Mouse (Mus musculus): ENCODE data around the gene Synpr. TPM values are rescaled to one million over a fixed set of nuclear protein-coding genes. Genes with fewer than 3 reads are reported as not detected.

Gene Synpr
- polyA plus RNA-seq, 1 experiment from 2014 or later, result 2.0 TPM

DNA sequence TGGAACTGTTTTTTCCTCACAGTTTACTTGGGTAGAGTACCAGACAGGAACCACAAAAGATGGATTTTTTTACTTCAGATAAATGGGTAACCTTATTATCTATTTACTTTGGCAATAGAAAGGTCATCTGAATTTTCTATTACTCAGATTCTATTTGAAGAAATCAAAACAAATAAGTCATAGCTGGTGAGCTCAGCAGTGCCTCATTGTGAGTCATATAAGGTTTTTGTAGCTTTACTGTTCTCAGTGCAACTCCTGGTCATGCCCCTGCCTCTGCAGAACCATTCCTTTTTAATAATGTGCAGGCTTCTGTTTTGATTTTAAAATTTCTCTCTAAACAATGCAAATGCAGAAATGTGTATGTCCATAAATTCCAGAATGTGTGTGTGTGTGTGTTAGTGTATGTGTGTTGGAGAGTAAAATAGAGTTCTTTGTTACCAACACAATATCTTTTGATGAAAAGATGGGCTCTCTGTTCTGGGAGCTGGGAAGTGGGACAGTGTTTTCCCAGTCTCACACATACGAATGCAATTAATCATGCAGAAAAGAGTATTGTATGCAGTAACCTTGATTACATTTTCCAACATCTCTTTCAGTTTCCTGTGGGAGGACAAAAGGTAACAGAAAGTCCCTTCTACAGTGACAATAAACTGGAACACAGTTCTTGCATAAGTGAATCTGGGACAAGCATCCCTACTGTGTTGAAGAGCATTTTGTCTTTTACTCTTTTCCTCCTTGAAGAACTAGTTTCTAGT lies 269.2 kb downstream of the Synpr start:
- whole genome bisulfite sequencing, result 44% methylated on average over 1 of the region's 1 CpGs
- Histone ChIP-seq H3K9ac (no peak overlapping the region), H3K27me3 (no peaks in the 10 kb centered on the region), H3K4me3 (replicated peaks) (no peak overlapping the region), H3K9me3 (replicated peaks) (no peaks in the 10 kb centered on the region), H3K27ac (replicated peaks) (no peak overlapping the region), H3K36me3 (no peaks in the 10 kb centered on the region), H3K4me2 (replicated peaks) (no peak overlapping the region), H3K4me1 (no peaks in the 10 kb centered on the region)
- ATAC-seq (ENCODE audit: insufficient number of reproducible peaks, low FRiP score, low TSS enrichment, low read depth), result no peak

DNA sequence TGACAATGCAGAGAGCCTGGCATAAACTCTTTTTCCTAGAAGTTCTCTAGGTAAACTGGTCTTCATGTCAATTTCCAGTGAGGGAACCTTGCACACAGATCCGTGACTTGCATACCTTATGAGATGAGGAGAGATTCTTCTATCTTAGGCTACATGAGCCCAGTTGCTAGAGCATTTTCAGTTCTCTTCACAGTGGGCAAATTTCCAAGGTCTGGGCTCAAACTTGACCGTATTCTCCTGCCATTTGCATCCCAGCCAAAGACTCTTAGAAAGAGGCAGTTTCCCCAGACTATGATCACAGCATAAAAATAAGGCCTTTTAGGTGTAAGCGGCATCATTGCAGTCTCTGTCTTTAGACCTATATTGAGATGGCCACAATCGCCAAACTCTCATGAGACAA lies 270.1 kb downstream of the Synpr start:
- no peak overlapping the region for H3K4me3 ChIP-seq (replicated peaks)
- no peak for ATAC-seq (ENCODE audit: insufficient number of reproducible peaks, low FRiP score, low TSS enrichment, low read depth)
- H3K9ac ChIP-seq, result no peak overlapping the region
- H3K36me3 ChIP-seq, result no peaks in the 10 kb centered on the region
- no peak overlapping the region for H3K4me2 ChIP-seq (replicated peaks)
- WGBS, result 86% methylated on average over 4 of the region's 4 CpGs
- H3K4me1 ChIP-seq, result no peaks in the 10 kb centered on the region
- no peak overlapping the region for H3K27ac ChIP-seq (replicated peaks)
- H3K27me3 ChIP-seq, result no peaks in the 10 kb centered on the region
- no peaks in the 10 kb centered on the region for H3K9me3 ChIP-seq (replicated peaks)

DNA sequence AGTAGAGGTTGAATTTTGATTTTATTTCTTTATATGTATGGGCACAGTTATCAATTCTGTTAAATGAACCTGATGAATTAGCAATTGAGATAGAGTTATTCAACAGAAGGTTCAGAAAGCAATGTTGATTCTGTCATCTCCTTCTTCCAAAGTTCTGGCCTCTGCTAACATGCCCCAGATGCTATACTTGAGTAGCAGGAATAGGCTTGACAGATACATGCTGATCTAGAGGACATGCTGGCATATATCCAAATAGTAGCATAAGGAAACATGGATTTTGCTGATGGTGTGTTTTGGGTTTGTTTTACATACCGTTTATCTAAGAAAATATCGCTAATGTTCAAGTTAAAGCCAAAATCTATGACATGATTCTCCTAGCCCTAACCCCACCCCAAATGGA lies 273.5 kb downstream of the Synpr start:
- Histone ChIP-seq H3K4me2 (replicated peaks) (no peak overlapping the region), H3K27ac (replicated peaks) (no peak overlapping the region), H3K9me3 (replicated peaks) (no peaks in the 10 kb centered on the region), H3K9ac (no peak overlapping the region), H3K36me3 (no peaks in the 10 kb centered on the region), H3K4me3 (replicated peaks) (no peak overlapping the region), H3K27me3 (no peaks in the 10 kb centered on the region), H3K4me1 (no peaks in the 10 kb centered on the region)
- 85% methylated on average over 2 of the region's 2 CpGs for WGBS
- no peak for ATAC-seq (ENCODE audit: insufficient number of reproducible peaks, low FRiP score, low TSS enrichment, low read depth)

DNA sequence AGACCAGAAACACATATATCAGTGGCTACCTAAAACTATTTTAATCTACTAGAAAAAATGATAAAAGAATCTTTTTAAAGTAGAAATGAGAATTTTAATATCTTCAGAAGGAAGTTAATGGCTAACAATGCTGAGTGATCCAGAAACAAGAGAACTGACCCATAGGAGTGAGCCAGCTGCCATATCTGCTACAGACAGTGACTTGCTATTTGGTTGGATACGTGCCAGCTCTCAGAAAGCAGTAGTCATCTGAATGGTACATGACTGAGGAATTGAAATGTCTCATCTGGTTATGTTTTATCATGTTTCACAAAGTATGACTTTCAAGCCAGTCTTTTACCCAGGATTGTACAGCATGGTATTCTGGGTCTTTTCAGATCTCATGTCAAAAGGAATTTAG lies 282.7 kb downstream of the Synpr start:
- no peaks in the 10 kb centered on the region for H3K36me3 ChIP-seq
- H3K4me3 ChIP-seq (replicated peaks), result no peak overlapping the region
- ATAC-seq (ENCODE audit: insufficient number of reproducible peaks, low FRiP score, low TSS enrichment, low read depth), result no peak
- 70% methylated on average over 1 of the region's 1 CpGs for WGBS
- no peaks in the 10 kb centered on the region for H3K9me3 ChIP-seq (replicated peaks)
- H3K27ac ChIP-seq (replicated peaks), result no peak overlapping the region
- H3K9ac ChIP-seq, result no peak overlapping the region
- H3K4me1 ChIP-seq, result no peaks in the 10 kb centered on the region
- no peaks in the 10 kb centered on the region for H3K27me3 ChIP-seq
- no peak overlapping the region for H3K4me2 ChIP-seq (replicated peaks)

DNA sequence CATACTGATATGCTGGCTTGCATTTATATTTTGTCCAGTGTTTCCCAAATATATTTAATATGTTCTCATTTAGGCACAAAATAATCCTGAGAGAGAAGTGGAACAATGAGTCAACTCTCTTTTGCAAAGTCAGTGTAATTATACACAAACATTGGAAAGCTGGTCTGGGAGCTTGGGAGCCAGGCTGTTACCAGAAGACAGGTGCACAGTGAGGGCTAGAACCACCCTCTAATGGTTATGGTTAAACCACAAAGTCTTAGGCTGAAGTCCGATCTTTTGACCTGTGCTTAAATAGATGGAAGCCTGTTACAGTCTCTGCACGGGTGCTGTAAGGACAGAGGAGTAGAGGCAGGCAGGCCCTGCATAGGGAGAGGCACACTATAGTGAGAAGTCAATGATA lies 283.4 kb downstream of the Synpr start:
- Histone ChIP-seq H3K4me1 (no peaks in the 10 kb centered on the region), H3K27ac (replicated peaks) (no peak overlapping the region), H3K9ac (no peak overlapping the region), H3K4me3 (replicated peaks) (no peak overlapping the region), H3K36me3 (no peaks in the 10 kb centered on the region), H3K27me3 (no peaks in the 10 kb centered on the region), H3K4me2 (replicated peaks) (no peak overlapping the region), H3K9me3 (replicated peaks) (no peaks in the 10 kb centered on the region)
- WGBS, result 69% methylated on average over 2 of the region's 2 CpGs
- no peak for ATAC-seq (ENCODE audit: insufficient number of reproducible peaks, low FRiP score, low TSS enrichment, low read depth)

DNA sequence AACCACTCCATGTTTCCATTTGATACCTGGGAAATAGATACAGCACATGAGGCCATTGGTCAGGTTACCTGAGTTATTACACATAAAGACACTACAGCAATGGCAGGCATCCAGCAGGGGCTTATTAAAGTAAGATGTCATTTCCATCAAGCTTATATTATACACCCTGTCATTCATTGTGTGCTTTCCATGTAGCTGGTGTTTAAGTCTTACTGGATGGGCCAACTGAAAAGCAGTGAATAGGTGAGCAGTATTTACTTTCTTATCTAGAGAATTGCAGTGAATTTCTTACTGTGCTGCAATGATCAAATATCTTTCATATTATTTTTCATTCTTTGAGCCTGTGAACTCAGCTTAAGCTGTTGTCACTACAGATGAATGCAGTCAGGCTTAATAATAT lies 287.4 kb downstream of the Synpr start:
- no peak; the same call in 1 of the 2 replicates for ATAC-seq (ENCODE audit: insufficient number of reproducible peaks, low FRiP score, low TSS enrichment, low read depth)
- Histone ChIP-seq H3K9ac (no peak overlapping the region), H3K36me3 (no peaks in the 10 kb centered on the region), H3K4me1 (no peaks in the 10 kb centered on the region), H3K4me2 (replicated peaks) (no peak overlapping the region), H3K27me3 (no peaks in the 10 kb centered on the region), H3K27ac (replicated peaks) (no peak overlapping the region), H3K9me3 (replicated peaks) (no peaks in the 10 kb centered on the region), H3K4me3 (replicated peaks) (no peak overlapping the region)

DNA sequence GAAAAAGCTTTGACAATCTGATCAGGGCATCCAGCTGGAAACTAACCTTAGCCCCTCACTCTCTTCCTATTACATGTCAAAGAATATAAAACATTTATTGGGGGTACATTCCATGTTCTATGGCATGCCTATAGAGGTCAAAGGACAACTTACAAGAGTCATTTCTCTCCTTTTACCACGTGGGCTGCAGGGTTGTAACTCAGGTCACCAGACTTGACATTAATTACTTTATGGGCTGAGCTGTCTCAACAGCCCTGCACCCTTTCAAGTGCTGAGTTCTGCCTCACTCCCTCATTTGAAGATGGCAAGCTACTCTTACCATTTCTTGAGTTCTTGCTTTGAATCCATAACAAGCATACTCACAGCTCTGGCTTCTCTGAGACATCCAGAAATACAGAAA lies 287.9 kb downstream of the Synpr start:
- H3K27ac ChIP-seq (replicated peaks), result no peak overlapping the region
- 17% methylated on average over 1 of the region's 1 CpGs for WGBS
- ATAC-seq (ENCODE audit: insufficient number of reproducible peaks, low FRiP score, low TSS enrichment, low read depth), result no peak
- no peak overlapping the region for H3K4me2 ChIP-seq (replicated peaks)
- no peaks in the 10 kb centered on the region for H3K36me3 ChIP-seq
- H3K4me3 ChIP-seq (replicated peaks), result no peak overlapping the region
- no peaks in the 10 kb centered on the region for H3K4me1 ChIP-seq
- no peaks in the 10 kb centered on the region for H3K27me3 ChIP-seq
- H3K9ac ChIP-seq, result no peak overlapping the region
- H3K9me3 ChIP-seq (replicated peaks), result no peaks in the 10 kb centered on the region

DNA sequence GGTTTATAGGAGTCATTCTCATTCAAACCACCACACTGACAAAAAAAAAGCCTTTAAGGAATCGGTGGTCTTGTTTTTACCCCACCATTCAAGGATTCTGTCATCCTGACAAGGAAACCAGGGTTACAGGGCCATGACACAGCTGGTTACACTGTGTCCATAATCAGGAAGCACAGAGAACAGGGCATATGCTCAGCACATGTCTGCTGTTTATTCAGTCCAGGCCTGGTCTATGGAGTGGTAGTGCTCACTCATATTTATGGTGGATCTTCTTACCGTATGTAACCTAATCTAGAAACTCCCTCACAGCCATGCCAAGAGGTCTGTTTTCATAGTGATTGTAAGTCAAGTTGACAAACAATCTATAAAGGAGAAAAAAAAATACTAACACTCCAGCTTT lies 293.5 kb downstream of the Synpr start:
- Histone ChIP-seq H3K9ac (no peak overlapping the region), H3K36me3 (no peaks in the 10 kb centered on the region), H3K4me3 (replicated peaks) (no peak overlapping the region), H3K4me2 (replicated peaks) (no peak overlapping the region), H3K4me1 (no peaks in the 10 kb centered on the region), H3K27ac (replicated peaks) (no peak overlapping the region), H3K9me3 (replicated peaks) (no peaks in the 10 kb centered on the region), H3K27me3 (no peaks in the 10 kb centered on the region)
- 57% methylated on average over 2 of the region's 2 CpGs for WGBS
- ATAC-seq (ENCODE audit: insufficient number of reproducible peaks, low FRiP score, low TSS enrichment, low read depth), result no peak

DNA sequence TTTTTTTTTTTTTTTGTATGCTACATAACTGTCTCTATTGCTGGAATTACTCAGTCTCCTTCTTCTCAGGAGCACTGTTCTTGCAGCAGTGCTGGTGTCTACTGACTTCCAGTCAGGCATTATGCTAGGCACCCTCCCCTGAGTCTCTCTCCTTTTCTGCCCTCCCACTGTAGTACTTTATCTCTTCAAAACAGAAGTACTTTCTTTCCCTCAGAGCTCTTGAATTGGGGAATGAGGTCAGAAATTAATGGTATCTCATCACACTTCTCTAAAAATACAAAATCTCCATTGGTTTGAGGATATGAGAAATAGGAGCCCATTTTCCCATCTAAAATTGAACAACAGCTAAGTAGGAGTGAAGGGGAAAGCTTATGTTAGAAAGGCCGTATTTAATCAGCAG lies 294.2 kb downstream of the Synpr start:
- no peak overlapping the region for H3K27ac ChIP-seq (replicated peaks)
- H3K9ac ChIP-seq, result no peak overlapping the region
- H3K36me3 ChIP-seq, result no peaks in the 10 kb centered on the region
- H3K4me3 ChIP-seq (replicated peaks), result no peak overlapping the region
- H3K4me1 ChIP-seq, result no peaks in the 10 kb centered on the region
- ATAC-seq (ENCODE audit: insufficient number of reproducible peaks, low FRiP score, low TSS enrichment, low read depth), result no peak
- no peak overlapping the region for H3K4me2 ChIP-seq (replicated peaks)
- H3K27me3 ChIP-seq, result no peaks in the 10 kb centered on the region
- no peaks in the 10 kb centered on the region for H3K9me3 ChIP-seq (replicated peaks)
- WGBS, result 67% methylated on average over 1 of the region's 1 CpGs

DNA sequence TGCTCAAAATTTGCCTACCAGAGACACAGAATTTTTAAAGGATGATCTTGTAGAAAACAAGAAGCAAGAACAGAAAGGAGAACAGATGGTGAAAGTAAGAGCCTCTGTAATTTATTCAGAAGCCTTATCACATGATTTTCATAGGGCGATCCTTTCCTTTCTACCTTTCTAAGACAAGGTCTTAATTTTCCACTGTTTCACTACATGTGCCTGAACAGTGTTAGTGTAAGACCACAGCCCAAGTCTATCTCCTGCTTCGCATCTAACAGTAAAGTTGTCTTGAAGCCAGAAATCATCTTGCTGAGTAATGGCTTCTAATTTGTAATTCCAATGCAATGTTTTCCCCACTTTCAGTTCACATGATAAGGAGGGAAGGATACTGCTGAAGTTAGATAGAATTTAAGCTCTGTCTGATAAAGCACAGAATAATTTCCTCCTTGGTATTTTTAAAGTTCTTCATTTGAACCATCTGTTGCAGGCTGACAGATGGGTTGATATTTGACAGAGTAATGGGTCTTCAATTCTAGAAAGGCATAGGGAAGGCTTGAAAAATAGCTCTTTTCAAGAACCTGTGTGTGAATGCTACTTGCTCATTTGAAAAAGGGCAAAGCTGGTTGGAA lies 308.9 kb downstream of the Synpr start:
- Histone ChIP-seq H3K4me1 (no peaks in the 10 kb centered on the region), H3K36me3 (no peaks in the 10 kb centered on the region), H3K4me3 (replicated peaks) (no peak overlapping the region), H3K9me3 (replicated peaks) (no peaks in the 10 kb centered on the region), H3K9ac (no peak overlapping the region), H3K4me2 (replicated peaks) (no peak overlapping the region), H3K27ac (replicated peaks) (no peak overlapping the region), H3K27me3 (no peaks in the 10 kb centered on the region)
- no peak for ATAC-seq (ENCODE audit: insufficient number of reproducible peaks, low FRiP score, low TSS enrichment, low read depth)
- 78% methylated on average over 2 of the region's 2 CpGs for WGBS

DNA sequence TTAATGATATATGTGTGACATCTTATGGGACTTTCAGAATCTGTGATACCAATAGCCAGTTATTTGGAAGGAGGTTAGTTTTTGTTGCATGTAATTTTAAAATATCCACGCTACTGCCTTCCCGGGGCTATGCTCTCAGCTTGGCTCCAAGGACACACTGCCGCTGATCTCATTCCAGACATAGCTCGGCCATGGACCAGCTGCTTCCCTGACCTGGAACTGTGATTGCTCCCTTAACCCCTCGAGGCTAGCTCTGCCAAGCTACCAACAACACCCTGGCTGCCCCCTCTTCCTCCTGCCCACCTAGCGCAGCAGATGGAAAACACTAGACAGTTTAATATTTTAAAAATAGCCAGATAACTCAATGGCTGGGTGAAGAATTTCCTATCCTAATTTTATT lies 311.7 kb downstream of the Synpr start:
- H3K4me1 ChIP-seq, result no peaks in the 10 kb centered on the region
- no peak overlapping the region for H3K9ac ChIP-seq
- 69% methylated on average over 6 of the region's 6 CpGs for WGBS
- no peak overlapping the region for H3K4me2 ChIP-seq (replicated peaks)
- no peaks in the 10 kb centered on the region for H3K36me3 ChIP-seq
- ATAC-seq (ENCODE audit: insufficient number of reproducible peaks, low FRiP score, low TSS enrichment, low read depth), result no peak
- no peak overlapping the region for H3K4me3 ChIP-seq (replicated peaks)
- no peaks in the 10 kb centered on the region for H3K9me3 ChIP-seq (replicated peaks)
- no peak overlapping the region for H3K27ac ChIP-seq (replicated peaks)
- H3K27me3 ChIP-seq, result no peaks in the 10 kb centered on the region

DNA sequence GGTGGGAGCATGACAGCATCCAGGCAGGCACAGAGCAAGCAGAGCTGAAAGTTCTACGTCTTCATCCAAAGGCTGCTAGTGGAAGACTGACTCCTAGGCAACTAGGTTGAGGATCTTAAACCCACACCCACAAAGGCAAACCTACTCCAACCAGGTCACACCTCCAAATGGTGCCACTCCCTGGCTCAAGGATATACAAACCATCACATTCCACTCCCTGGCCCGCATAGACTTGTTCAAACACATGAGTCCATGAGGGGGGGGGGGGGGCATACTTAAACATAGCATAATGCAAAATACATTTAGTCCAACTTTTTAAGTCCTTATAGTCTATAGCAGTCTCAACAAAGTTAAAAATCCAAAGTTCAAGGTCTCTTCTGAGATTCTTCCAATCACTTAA lies 312.6 kb downstream of the Synpr start:
- H3K9ac ChIP-seq, result no peak overlapping the region
- no peak overlapping the region for H3K4me3 ChIP-seq (replicated peaks)
- H3K27me3 ChIP-seq, result no peaks in the 10 kb centered on the region
- ATAC-seq (ENCODE audit: insufficient number of reproducible peaks, low FRiP score, low TSS enrichment, low read depth), result no peak
- no peaks in the 10 kb centered on the region for H3K4me1 ChIP-seq
- no peak overlapping the region for H3K4me2 ChIP-seq (replicated peaks)
- H3K9me3 ChIP-seq (replicated peaks), result no peaks in the 10 kb centered on the region
- H3K27ac ChIP-seq (replicated peaks), result no peak overlapping the region
- no peaks in the 10 kb centered on the region for H3K36me3 ChIP-seq
- WGBS, result 89% methylated on average over 2 of the region's 2 CpGs
